Mouse (Mus musculus) megakaryocyte, embryonic 14.5 days (primary cell): ENCODE measurements around the gene Alkbh1. TPM values are rescaled to one million over a fixed set of nuclear protein-coding genes. Genes with fewer than 3 reads are reported as not detected.

ENCODE experiments used
- H3K27me3 ChIP-seq: replicated peaks from 2 replicates; pipeline ENCODE3; 2012; ENCODE audit warnings: inconsistent platforms
- H3K36me3 ChIP-seq: replicated peaks from 2 replicates; pipeline ENCODE3; 2012; ENCODE audit warnings: low read length, inconsistent platforms, mixed read lengths
- H3K4me1 ChIP-seq: 2 replicates; pipeline ENCODE4 v1.6.1; 2012; ENCODE audit warnings: inconsistent platforms
- H3K4me3 ChIP-seq: replicated peaks from 2 replicates; pipeline ENCODE3; 2012; ENCODE audit warnings: moderate library complexity, mild to moderate bottlenecking, inconsistent platforms
- H3K9me3 ChIP-seq: 2 replicates; pipeline ENCODE4 v1.6.1; 2012; ENCODE audit warnings: inconsistent platforms
- FLI1 ChIP-seq: IDR thresholded peaks from 2 replicates; pipeline ENCODE4 v1.6.1; 2012; ENCODE audit warnings: low read length, inconsistent platforms, mixed read lengths
- GATA1 ChIP-seq: IDR thresholded peaks from 3 replicates; pipeline ENCODE4 v1.6.1; 2012; ENCODE audit warnings: mixed read lengths, low read length, inconsistent platforms, borderline replicate concordance
- polyA plus RNA-seq: library from polyadenylated mRNA; stranded (reverse); fragments of >175 nt; gene quantifications from 2 replicates; pipeline ENCODE4 v1.2.3, GENCODE M21; 2012; ENCODE audit warnings: low replicate concordance; ENCODE audit not compliant: insufficient read depth

Gene Alkbh1
- polyA plus RNA-seq, 1 experiment = 36.7 TPM

DNA sequence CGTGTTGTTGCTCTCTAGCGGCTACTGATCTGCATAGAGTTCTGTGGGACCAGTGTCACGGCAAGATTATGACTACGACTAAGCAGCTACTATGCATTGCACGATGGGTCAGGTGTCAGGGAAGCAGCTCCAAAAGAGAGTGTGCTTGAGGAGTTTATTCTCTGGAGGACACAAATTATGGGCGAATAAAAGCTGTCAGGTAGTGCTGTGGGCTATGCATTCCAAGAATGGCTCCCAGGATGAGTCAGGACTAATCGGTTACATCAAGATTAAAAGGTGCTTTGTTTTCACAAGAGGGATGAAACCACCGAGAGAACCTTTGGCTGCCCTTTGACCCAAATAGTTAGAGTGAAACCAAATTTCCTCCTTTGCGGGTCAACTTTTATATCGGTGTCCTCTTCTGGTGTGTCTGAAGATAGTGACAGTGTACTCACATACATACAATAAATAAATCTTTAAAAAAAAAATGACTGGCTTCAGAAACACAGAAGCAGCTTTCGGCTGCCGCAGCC lies 23.8 kb downstream of the Alkbh1 start:
- TF ChIP-seq GATA1 (no peak), FLI1 (no peak)
- H3K4me3 ChIP-seq = no peak overlapping the region
- H3K9me3 ChIP-seq = 0 out of 2 replicates have a peak, but pooled peaks cover 6% of the 10 kb centered on the region
- H3K27me3 ChIP-seq = peaks cover 5% of the 10 kb centered on the region
- H3K36me3 ChIP-seq = peaks cover 32% of the 10 kb centered on the region
- H3K4me1 ChIP-seq = peaks cover 54% of the 10 kb centered on the region

DNA sequence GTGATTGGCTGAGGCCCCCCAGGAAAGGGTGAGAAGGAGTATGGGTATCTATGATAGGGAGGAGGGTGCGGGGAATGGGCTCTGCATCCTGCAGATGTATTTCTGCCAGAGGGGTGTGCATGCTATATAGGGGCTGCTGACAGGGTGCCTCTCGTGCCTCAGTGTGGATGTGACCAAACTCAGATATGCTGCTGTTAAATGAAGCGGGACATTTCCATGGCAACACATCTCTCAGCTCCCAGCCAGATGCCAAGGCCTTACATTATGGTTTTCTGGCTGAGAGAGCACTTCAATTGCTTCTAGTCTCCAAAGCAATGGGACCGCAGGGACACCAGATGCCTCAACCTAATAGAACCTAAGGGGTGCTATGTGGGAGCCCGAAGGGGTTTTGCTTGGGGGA lies 24.9 kb downstream of the Alkbh1 start:
- Histone ChIP-seq H3K36me3 (peaks cover 22% of the 10 kb centered on the region), H3K27me3 (peaks cover 9% of the 10 kb centered on the region), H3K4me1 (peaks cover 46% of the 10 kb centered on the region), H3K4me3 (no peak overlapping the region), H3K9me3 (0 out of 2 replicates have a peak, but pooled peaks cover 6% of the 10 kb centered on the region)
- TF ChIP-seq FLI1 (no peak), GATA1 (no peak)

GRCm38 (mm10) chr12:87416690-87417089 lies 27.1 kb downstream of the Alkbh1 start:
- Histone ChIP-seq H3K4me1 (peaks cover 35% of the 10 kb centered on the region), H3K36me3 (peaks cover 4% of the 10 kb centered on the region), H3K9me3 (0 out of 2 replicates have a peak, but pooled peaks cover 6% of the 10 kb centered on the region), H3K27me3 (peaks cover 9% of the 10 kb centered on the region), H3K4me3 (no peak overlapping the region)
- no peak for TF ChIP-seq GATA1
- no peak for TF ChIP-seq FLI1

DNA sequence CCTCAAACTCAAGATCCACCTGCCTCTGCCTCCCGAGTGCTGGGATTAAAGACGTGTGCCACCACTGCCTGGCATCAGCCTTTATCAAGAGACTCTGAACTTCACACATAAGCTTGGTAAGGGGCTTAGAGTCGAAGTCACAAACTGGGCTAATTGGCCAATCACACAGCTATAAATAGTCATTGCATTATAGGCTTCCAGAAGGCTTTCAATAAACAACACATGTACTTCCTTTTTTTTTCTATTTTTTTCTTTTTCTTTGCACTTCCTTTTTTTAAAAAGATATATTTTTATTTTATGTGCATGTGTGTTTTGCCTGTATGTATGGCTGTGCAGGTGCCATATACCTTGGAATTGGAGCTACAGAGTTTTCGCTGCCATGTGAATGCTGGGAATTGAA lies 28.5 kb downstream of the Alkbh1 start:
- 0 out of 2 replicates have a peak, but pooled peaks cover 6% of the 10 kb centered on the region for H3K9me3 ChIP-seq
- TF ChIP-seq FLI1 = no peak
- no peak for TF ChIP-seq GATA1
- no peak overlapping the region for H3K4me3 ChIP-seq
- H3K4me1 ChIP-seq = peaks cover 46% of the 10 kb centered on the region
- H3K27me3 ChIP-seq = peaks cover 9% of the 10 kb centered on the region
- peaks cover 4% of the 10 kb centered on the region for H3K36me3 ChIP-seq

GRCm38 (mm10) chr12:87413179-87413790 lies 30.5 kb downstream of the Alkbh1 start:
- Histone ChIP-seq H3K27me3 (peaks cover 9% of the 10 kb centered on the region), H3K36me3 (peaks cover 4% of the 10 kb centered on the region), H3K4me3 (no peak overlapping the region), H3K4me1 (peaks cover 52% of the 10 kb centered on the region), H3K9me3 (0 out of 2 replicates have a peak, but pooled peaks cover 6% of the 10 kb centered on the region)
- TF ChIP-seq FLI1 (no peak), GATA1 (no peak)

GRCm38 (mm10) chr12:87410999-87411398 lies 32.8 kb downstream of the Alkbh1 start:
- H3K27me3 ChIP-seq = peaks cover 6% of the 10 kb centered on the region
- H3K9me3 ChIP-seq = no peaks in the 10 kb centered on the region
- H3K4me1 ChIP-seq = peaks cover 52% of the 10 kb centered on the region
- H3K4me3 ChIP-seq = peak overlapping the region; percentile 59
- no peak for TF ChIP-seq GATA1
- no peak for TF ChIP-seq FLI1
- no peaks in the 10 kb centered on the region for H3K36me3 ChIP-seq

DNA sequence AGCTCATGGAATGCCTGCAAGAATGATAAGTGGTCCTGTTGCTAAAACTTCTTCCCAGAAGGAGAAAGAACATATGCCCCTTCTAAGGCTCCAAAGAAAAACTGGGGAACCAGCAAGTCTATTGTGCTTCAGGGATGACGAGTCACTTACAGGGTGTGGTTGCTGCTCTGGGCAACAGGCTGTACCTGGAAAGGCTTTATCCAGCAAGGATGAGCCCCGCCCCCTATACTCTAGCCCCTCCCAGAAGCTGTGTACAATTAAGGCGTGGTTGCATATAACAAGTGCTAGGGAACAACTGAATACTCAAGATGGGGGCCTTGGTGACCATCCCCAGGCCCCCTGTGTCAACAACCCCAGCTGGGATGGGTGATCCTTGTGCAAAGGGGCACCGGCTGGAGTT lies 34.7 kb downstream of the Alkbh1 start:
- Histone ChIP-seq H3K4me1 (peaks cover 60% of the 10 kb centered on the region), H3K4me3 (no peak overlapping the region), H3K9me3 (no peaks in the 10 kb centered on the region), H3K36me3 (no peaks in the 10 kb centered on the region), H3K27me3 (peaks cover 2% of the 10 kb centered on the region)
- no peak for TF ChIP-seq GATA1
- TF ChIP-seq FLI1 = no peak

GRCm38 (mm10) chr12:87407869-87408605 lies 35.8 kb downstream of the Alkbh1 start:
- TF ChIP-seq FLI1 (no peak), GATA1 (no peak)

DNA sequence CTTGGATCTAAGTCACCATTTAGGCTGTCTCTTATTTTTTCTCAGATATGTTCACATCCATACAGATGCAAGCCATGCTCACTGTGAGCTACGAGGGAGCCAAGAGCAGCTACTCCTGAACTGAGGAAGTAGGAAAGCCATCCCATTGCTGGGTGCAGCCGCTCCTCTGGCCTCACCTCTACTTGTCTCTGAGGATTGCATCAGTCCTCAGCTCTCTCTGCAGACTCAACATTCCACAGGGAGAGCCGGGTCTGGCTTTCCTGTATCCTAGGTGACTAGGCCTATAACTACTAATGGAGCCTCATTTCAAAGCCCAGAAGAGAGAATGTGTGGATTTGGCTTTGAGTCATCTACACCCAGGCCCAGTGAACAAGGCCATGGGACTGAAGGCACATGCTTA lies 38.1 kb downstream of the Alkbh1 start:
- Histone ChIP-seq H3K27me3 (peaks cover 2% of the 10 kb centered on the region), H3K36me3 (no peaks in the 10 kb centered on the region), H3K4me1 (peaks cover 45% of the 10 kb centered on the region), H3K9me3 (no peaks in the 10 kb centered on the region), H3K4me3 (no peak overlapping the region)
- no peak for TF ChIP-seq GATA1
- TF ChIP-seq FLI1 = no peak

More at GRCm38 (mm10) chr12:87407869-87408605, 35.8 kb downstream of the Alkbh1 start:
- no peaks in the 10 kb centered on the region for H3K27me3 ChIP-seq
- H3K9me3 ChIP-seq = no peaks in the 10 kb centered on the region
- H3K4me3 ChIP-seq = peak overlapping the region; percentile 89
- H3K36me3 ChIP-seq = no peaks in the 10 kb centered on the region
- H3K4me1 ChIP-seq = peaks cover 54% of the 10 kb centered on the region

DNA sequence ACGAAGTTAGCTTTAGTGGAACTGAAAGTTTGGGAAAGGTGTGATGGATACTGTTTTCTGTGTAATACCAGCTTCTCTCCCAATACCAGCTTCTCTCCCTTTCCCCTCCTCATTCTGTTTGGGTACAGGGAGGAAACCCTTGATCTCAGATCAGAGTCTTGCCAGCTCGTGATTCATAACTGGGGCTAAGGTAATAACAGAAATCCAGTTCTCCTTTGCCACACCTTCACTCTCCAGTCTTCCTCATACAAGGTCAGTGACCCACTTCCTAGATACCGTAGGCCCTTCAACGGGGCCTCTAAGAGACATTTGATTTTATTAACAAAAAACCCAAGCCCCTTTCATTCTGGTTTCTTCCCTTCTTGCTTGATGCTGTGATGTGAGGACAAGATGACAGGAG lies 38.7 kb downstream of the Alkbh1 start:
- H3K27me3 ChIP-seq = peaks cover 4% of the 10 kb centered on the region
- H3K36me3 ChIP-seq = no peaks in the 10 kb centered on the region
- TF ChIP-seq GATA1 = no peak
- no peak for TF ChIP-seq FLI1
- peaks cover 40% of the 10 kb centered on the region for H3K4me1 ChIP-seq
- no peak overlapping the region for H3K4me3 ChIP-seq
- H3K9me3 ChIP-seq = no peaks in the 10 kb centered on the region

GRCm38 (mm10) chr12:87401883-87402282 lies 41.9 kb downstream of the Alkbh1 start:
- H3K36me3 ChIP-seq = no peaks in the 10 kb centered on the region
- H3K4me1 ChIP-seq = peaks cover 20% of the 10 kb centered on the region
- H3K4me3 ChIP-seq = no peak overlapping the region
- TF ChIP-seq FLI1 (no peak), GATA1 (no peak)
- H3K9me3 ChIP-seq = no peaks in the 10 kb centered on the region
- H3K27me3 ChIP-seq = peaks cover 6% of the 10 kb centered on the region
